Mouse (Mus musculus) E14TG2a.4 (cell line): ENCODE results near the gene Kcmf1.
A peak's percentile ranks its signal among the peaks of the same experiment; 100 is the strongest.

ENCODE experiments used
- H3K27me3 ChIP-seq: 2 replicates; pipeline ENCODE4 v1.6.1; 2014; ENCODE audit warnings: low read length, control low read depth; ENCODE audit not compliant: insufficient read depth
- H3K36me3 ChIP-seq: 2 replicates; pipeline ENCODE4 v1.6.1; 2014; ENCODE audit warnings: low read length, control low read depth; ENCODE audit not compliant: insufficient read depth
- H3K4me1 ChIP-seq: replicated peaks from 2 replicates; pipeline ENCODE4 v1.6.1; 2014; ENCODE audit warnings: low read depth, low read length, control low read depth
- H3K4me3 ChIP-seq: replicated peaks from 2 replicates; pipeline ENCODE4 v1.5.1; 2014; ENCODE audit warnings: mild to moderate bottlenecking, low read length
- H3K9me3 ChIP-seq: 2 replicates; pipeline ENCODE4 v1.6.1; 2014; ENCODE audit warnings: low read length, control low read depth
- CTCF ChIP-seq: conservative IDR thresholded peaks from 2 replicates; pipeline ENCODE4 v1.5.1; 2014; ENCODE audit warnings: low read length
- NANOG ChIP-seq: IDR thresholded peaks from 2 replicates; pipeline ENCODE4 v1.6.1; 2014; ENCODE audit warnings: borderline replicate concordance, low read length, mixed read lengths
- POU5F1 ChIP-seq: IDR thresholded peaks from 2 replicates; pipeline ENCODE4 v1.6.1; 2014; ENCODE audit warnings: low read length, borderline replicate concordance

Gene Kcmf1

DNA sequence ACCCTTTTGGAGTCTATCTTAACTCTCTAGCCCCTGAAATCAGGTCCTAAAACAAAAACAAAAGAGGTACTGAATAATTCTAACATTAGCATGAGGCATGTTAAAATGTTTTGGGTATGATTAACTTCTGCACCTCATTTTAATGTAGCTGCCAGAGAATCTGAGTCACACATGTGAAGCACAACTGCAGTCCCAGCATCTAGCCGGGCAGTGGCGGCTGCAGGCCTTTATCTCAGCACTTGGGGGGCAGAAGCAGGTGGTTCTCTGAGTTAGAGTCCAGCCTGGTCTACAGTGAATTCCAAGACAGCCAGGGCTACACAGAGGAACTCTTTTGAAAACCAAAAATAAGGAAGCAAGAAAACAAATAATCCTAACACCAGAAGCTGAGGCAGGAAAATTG, 11.1 kb downstream of the Kcmf1 start:
- peaks cover 85% of the 10 kb centered on the region for H3K4me1 ChIP-seq
- H3K9me3 ChIP-seq, result no peaks in the 10 kb centered on the region
- no peak overlapping the region for H3K4me3 ChIP-seq
- H3K27me3 ChIP-seq, result no peaks in the 10 kb centered on the region
- peaks cover 44% of the 10 kb centered on the region for H3K36me3 ChIP-seq
- TF ChIP-seq CTCF (no peak), NANOG (no peak), POU5F1 (no peak)

DNA sequence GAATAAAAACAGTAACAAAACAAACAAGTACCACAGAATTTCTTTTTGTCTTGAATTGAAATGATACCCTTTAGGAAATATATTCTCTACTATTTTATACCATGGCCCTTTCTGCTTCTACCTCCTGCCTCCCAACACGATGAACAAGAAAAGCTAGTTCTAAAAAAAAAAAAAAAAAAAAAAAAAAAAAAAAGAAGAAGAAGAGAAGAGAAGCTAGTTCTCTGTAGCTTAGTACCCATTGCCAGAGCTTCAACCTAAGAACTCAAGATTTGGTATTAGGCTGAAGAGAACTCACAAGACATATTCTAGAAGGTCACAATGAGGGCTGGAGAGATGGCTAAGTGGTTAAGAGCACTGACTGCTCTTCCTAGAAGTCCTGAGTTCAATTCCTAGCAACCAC, 14.5 kb downstream of the Kcmf1 start:
- Histone ChIP-seq H3K27me3 (no peaks in the 10 kb centered on the region), H3K4me1 (peaks cover 90% of the 10 kb centered on the region), H3K4me3 (no peak overlapping the region), H3K9me3 (no peaks in the 10 kb centered on the region), H3K36me3 (peaks cover 44% of the 10 kb centered on the region)
- TF ChIP-seq NANOG, result no peak
- no peak for TF ChIP-seq POU5F1
- TF ChIP-seq CTCF, result no peak

DNA sequence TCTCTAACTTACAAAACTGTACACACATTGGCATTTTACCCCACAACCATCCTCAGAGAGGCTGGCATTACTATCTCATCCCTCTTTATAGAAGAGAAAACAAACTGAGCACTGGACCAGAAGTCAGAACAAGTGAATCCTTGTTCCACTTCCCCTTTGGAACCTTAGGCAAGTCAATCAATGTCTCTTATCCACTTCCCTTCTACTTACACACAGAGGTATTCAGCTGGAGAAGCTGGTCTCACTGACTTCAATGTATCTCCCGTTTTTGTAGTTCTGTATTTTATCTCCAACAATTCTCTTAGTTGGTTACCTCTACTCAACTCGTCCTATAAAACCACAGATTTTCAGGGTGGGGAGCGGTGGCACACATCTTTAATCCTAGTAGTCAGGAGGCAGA, 15.0 kb downstream of the Kcmf1 start:
- peaks cover 90% of the 10 kb centered on the region for H3K4me1 ChIP-seq
- H3K36me3 ChIP-seq, result peaks cover 47% of the 10 kb centered on the region
- H3K27me3 ChIP-seq, result no peaks in the 10 kb centered on the region
- H3K9me3 ChIP-seq, result no peaks in the 10 kb centered on the region
- TF ChIP-seq CTCF (no peak), NANOG (no peak), POU5F1 (no peak)
- no peak overlapping the region for H3K4me3 ChIP-seq

DNA sequence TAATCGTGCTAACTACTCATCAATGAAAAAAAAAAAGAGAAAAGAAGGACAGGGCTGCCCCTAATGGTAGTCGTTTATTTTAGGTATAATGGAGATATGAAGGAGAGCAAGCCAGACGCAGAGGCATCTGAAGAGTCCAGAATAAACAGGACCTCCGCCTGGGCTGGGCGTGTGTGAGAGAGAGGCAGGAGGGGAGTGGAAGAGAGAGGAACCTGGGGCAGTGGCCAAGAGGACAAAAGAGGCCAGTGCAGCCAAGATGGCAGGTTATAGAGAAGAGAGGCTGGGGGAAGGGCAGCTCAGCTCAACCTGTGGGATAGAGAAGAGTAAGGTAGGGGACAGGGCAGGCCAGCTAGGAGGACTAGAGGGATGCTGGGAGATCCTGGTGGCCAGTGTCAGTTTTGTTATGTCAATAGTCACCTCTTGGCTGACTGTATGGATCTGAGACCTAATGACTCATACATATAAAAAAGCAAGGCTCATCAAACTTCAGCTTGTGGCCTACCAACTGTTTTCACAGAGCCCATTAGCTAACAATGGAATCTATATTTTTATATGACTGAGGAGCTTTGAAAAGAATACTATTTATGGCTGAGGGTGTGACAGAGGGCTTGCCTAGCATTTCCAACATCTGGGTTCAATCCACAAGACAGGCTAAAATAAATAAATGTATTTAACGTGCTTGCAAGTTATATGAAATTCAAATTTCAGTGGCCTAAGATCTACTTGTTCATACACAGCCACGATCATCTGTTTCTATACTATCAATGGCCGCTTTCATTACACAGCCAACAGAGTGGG, 16.9 kb downstream of the Kcmf1 start:
- Histone ChIP-seq H3K4me3 (0 out of 2 replicates have a peak overlapping the region, but pooled peaks have one; percentile 5), H3K4me1 (peaks cover 89% of the 10 kb centered on the region), H3K36me3 (peaks cover 29% of the 10 kb centered on the region), H3K9me3 (no peaks in the 10 kb centered on the region), H3K27me3 (no peaks in the 10 kb centered on the region)
- no peak for TF ChIP-seq NANOG
- no peak for TF ChIP-seq POU5F1
- no peak for TF ChIP-seq CTCF

DNA sequence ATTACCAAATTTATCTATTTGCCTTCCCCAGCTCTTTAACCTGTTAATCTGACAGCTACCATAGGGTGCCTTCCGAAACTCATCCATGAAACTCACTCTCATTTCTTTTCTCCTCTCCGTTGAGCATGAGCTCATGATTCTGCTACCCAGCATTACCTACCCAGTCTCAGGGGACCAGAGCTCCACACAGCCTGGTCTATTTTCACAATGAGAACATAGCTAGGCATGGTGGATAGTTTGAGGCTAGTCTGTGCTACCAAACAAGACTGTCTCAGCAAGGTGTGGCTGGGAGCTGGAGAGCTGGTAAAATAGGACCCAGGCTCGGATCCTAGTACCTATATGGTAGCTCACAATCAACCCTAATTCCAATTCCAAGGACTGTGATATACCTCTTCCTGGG, 17.6 kb downstream of the Kcmf1 start:
- H3K27me3 ChIP-seq, result no peaks in the 10 kb centered on the region
- H3K4me1 ChIP-seq, result peaks cover 86% of the 10 kb centered on the region
- no peaks in the 10 kb centered on the region for H3K9me3 ChIP-seq
- H3K4me3 ChIP-seq, result peak overlapping the region; percentile 48; the same call in 1 of the 2 replicates
- TF ChIP-seq POU5F1 (no peak), CTCF (no peak)
- peaks cover 25% of the 10 kb centered on the region; the same call in 1 of the 2 replicates for H3K36me3 ChIP-seq

DNA sequence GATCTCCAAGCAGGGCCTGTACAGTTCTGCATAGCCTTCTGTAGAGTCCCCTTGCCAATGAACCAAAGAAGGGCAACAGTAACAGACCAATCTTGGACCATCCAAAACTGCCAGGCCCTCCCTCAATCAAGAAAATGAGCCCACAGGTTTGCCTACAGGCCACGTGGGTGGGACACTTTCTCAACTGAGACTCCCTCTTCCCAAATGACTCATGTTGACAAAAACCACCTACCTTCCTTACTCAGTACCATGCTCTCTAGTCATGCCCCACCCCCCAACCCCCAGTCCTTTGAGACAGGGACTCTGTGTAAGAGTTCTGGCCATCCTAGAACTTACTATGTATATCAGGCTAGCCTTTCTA, 18.2 kb downstream of the Kcmf1 start:
- TF ChIP-seq CTCF (no peak), POU5F1 (no peak), NANOG (no peak)
- H3K27me3 ChIP-seq, result no peaks in the 10 kb centered on the region
- no peaks in the 10 kb centered on the region for H3K9me3 ChIP-seq

DNA sequence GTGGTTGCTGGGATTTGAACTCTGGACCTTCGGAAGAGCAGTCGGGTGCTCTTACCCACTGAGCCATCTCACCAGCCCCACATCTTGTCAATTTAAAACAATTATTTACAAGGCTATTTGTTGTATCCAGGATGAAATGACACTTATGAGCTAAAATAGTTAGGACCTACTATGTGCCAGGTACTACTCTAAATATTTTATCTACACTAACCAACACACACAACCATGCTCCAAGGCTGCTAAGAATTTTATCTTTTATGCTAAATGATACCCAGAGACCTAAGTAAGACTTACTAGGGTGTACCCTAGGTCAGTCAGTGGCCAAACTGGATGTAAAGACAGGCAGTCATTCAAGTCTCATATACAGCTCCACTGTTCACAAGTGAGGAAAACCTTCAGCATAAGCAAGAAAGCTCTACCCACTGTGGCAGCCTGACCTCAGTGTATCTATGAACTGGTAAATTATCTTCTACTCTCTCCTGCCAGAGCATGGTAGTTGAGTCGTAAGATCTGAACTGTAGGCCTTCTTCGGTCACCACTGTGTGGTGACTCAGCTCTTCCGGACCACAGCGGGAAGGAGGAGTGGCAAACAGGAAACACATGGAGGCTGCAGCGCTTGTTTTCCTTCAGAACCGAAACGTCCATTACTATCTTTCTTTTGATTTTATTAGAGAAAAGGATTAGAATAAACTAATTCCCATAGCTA, 18.7 kb downstream of the Kcmf1 start:
- H3K27me3 ChIP-seq, result no peaks in the 10 kb centered on the region
- H3K36me3 ChIP-seq, result peaks cover 28% of the 10 kb centered on the region; the same call in 1 of the 2 replicates
- peak overlapping the region; percentile 48 for H3K4me3 ChIP-seq
- peaks cover 75% of the 10 kb centered on the region for H3K4me1 ChIP-seq
- H3K9me3 ChIP-seq, result no peaks in the 10 kb centered on the region
- TF ChIP-seq NANOG (no peak), POU5F1 (no peak), CTCF (no peak)

More for the DNA sequence above, 18.2 kb downstream of the Kcmf1 start:
- peak overlapping the region; percentile 48 for H3K4me3 ChIP-seq
- H3K4me1 ChIP-seq, result peaks cover 80% of the 10 kb centered on the region
- peaks cover 27% of the 10 kb centered on the region; the same call in 1 of the 2 replicates for H3K36me3 ChIP-seq

DNA sequence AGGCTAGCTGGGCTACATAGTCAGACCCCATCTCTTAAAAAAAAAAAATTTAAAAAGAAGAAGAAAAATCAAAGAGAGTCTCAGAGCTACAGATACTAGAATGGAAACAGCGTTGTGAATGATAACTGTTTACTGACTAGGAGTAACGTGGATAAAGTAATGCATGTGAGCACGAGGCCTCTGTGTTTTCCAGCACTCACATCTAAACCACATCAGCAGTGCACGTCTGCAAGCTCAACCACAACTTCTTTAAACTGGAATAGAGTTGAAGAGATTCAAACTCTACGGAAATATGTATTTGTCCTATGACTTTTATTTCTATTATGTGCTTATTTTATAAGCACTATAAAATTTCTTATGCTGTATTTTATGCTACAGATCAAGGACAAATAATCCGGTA, 23.1 kb downstream of the Kcmf1 start:
- peaks cover 67% of the 10 kb centered on the region for H3K4me1 ChIP-seq
- no peak overlapping the region for H3K4me3 ChIP-seq
- no peaks in the 10 kb centered on the region for H3K9me3 ChIP-seq
- no peaks in the 10 kb centered on the region for H3K27me3 ChIP-seq
- H3K36me3 ChIP-seq, result peaks cover 36% of the 10 kb centered on the region
- TF ChIP-seq NANOG (no peak), POU5F1 (no peak), CTCF (no peak)

DNA sequence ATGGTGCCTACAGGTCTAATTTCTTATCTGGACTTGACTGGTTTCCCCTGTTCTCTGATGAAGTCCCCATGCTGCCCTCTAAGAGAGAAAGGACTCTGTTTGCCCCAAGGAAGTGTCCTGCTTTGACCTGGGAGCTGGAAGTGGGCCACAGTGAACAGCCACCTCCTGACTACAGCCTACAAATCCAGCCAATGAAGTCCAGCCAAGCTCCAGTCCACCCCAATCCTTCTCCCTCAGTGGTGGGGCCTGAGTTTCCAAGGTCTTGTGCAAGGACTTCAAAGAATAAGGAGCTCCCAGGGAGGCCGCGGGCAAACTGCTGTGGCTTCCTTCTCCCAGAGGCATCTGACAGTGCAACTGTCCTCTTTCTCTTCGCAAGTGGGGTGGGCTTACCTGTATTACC, 26.4 kb downstream of the Kcmf1 start:
- peaks cover 69% of the 10 kb centered on the region for H3K4me1 ChIP-seq
- H3K9me3 ChIP-seq, result no peaks in the 10 kb centered on the region
- no peak overlapping the region for H3K4me3 ChIP-seq
- TF ChIP-seq CTCF (no peak), POU5F1 (no peak), NANOG (no peak)
- no peaks in the 10 kb centered on the region for H3K27me3 ChIP-seq
- H3K36me3 ChIP-seq, result peaks cover 22% of the 10 kb centered on the region
